Mouse (Mus musculus) heart, adult 2 months (tissue): ENCODE results near the gene Vti1a.

ENCODE experiments used
- CTCF ChIP-seq: fragments of 200-600 bp; IDR thresholded peaks from 2 replicates; pipeline ENCODE4 v1.8.1; 2022; ENCODE audit warnings: antibody characterized with exemption, mild to moderate bottlenecking, moderate library complexity
- EP300 ChIP-seq: fragments of 200-500 bp; IDR thresholded peaks from 2 replicates; pipeline ENCODE4 v1.6.1; 2011; ENCODE audit warnings: low read depth, low read length, control low read depth; ENCODE audit not compliant: insufficient read depth
- POLR2A ChIP-seq: fragments of 200-500 bp; IDR thresholded peaks from 2 replicates; pipeline ENCODE4 v1.6.1; 2011; ENCODE audit warnings: mild to moderate bottlenecking, low read depth, low read length, control low read depth; ENCODE audit not compliant: insufficient read depth

- TF ChIP-seq POLR2A: no peak
- no peak for TF ChIP-seq CTCF
- TF ChIP-seq EP300: no peak
These were observed 27.2 kb downstream of the Vti1a start for GRCm38 (mm10) chr19:55343274-55343673.
